Mouse (Mus musculus) liver, embryonic 14.5 days (tissue): Measurements from ENCODE around the gene Qrich2. TPM values are rescaled to one million over a fixed set of nuclear protein-coding genes. Genes with fewer than 3 reads are reported as not detected.

Source experiments
- ATAC-seq: fragments of 200-750 bp; cut with Nextera tagmentation; 2 replicates; pipeline ENCODE4 v1.8.0; 2017; ENCODE audit warnings: moderate number of reproducible peaks, mild to moderate bottlenecking, moderate library complexity; ENCODE audit not compliant: insufficient read depth
- DNase-seq, 3 experiments: peaks; one replicate each; pipeline ENCODE4 v3.0.0-alpha.2; 2012 to 2013; ENCODE audit warnings: low read depth in 3 of 3, low spot score in 3 of 3
- H3K27ac ChIP-seq: fragments of 300-500 bp; sonication (generic); 2 replicates; pipeline ENCODE4 v1.5.1; 2014; ENCODE audit warnings: moderate library complexity, mild to moderate bottlenecking, control low read depth, inconsistent platforms
- H3K27me3 ChIP-seq: fragments of 300-500 bp; sonication (generic); 2 replicates; pipeline ENCODE4 v1.6.1; 2014; ENCODE audit warnings: mild to moderate bottlenecking, low read length, moderate library complexity; ENCODE audit not compliant: control insufficient read depth, insufficient read depth
- H3K36me3 ChIP-seq: fragments of 300-500 bp; sonication (generic); replicated peaks from 2 replicates; pipeline ENCODE4 v1.6.1; 2014; ENCODE audit warnings: low read depth; ENCODE audit not compliant: control insufficient read depth, insufficient read depth
- H3K4me1 ChIP-seq, 2 experiments: fragments of 200-500 bp in 1 of 2; fragments of 300-500 bp in 1 of 2; sonication (generic) in 1 of 2; replicated peaks; 2 replicates each; pipeline ENCODE4 v1.6.1; 2012 to 2014; ENCODE audit warnings: antibody characterized with exemption in 1 of 2, inconsistent platforms in 1 of 2, low read length in 1 of 2; ENCODE audit not compliant: control insufficient read depth in 2 of 2, insufficient read depth in 2 of 2
- H3K4me2 ChIP-seq: fragments of 300-500 bp; sonication (generic); 2 replicates; pipeline ENCODE4 v1.6.1; 2014; ENCODE audit warnings: low read depth, mild to moderate bottlenecking, control low read depth, moderate library complexity
- H3K4me3 ChIP-seq, 2 experiments: fragments of 200-500 bp in 1 of 2; fragments of 300-500 bp in 1 of 2; sonication (generic) in 1 of 2; 2 replicates each; pipeline ENCODE4 v1.5.1; 2012 to 2014; ENCODE audit warnings: low read depth in 2 of 2, low read length in 2 of 2, mild to moderate bottlenecking in 2 of 2, control low read depth in 1 of 2, inconsistent platforms in 1 of 2, moderate library complexity in 1 of 2; ENCODE audit not compliant: insufficient read depth in 1 of 2
- H3K9ac ChIP-seq: fragments of 300-500 bp; sonication (generic); replicated peaks from 2 replicates; pipeline ENCODE4 v1.6.1; 2014; ENCODE audit warnings: mild to moderate bottlenecking, control low read depth, moderate library complexity
- H3K9me3 ChIP-seq: fragments of 300-500 bp; sonication (generic); 2 replicates; pipeline ENCODE4 v1.6.1; 2016; ENCODE audit warnings: low read length, mixed read lengths; ENCODE audit not compliant: control insufficient read depth
- CTCF ChIP-seq: IDR thresholded peaks from 2 replicates; pipeline ENCODE4 v1.5.1; 2016; ENCODE audit warnings: antibody characterized with exemption, low read depth, control low read depth
- EP300 ChIP-seq: IDR thresholded peaks from 2 replicates; pipeline ENCODE4 v1.6.1; 2016; ENCODE audit warnings: antibody characterized with exemption, low read depth
- whole genome bisulfite sequencing: fragments of 180-500 bp; shearing (Covaris S2); extraction: QIAGEN DNeasy Blood & Tissue Kit; methylation state at CpG from one replicate; pipeline ENCODE4 v1.1.7; 2014; ENCODE audit not compliant: insufficient replicate concordance; 5-methylcytosine and 5-hydroxymethylcytosine counted together
- polyA plus RNA-seq, 2 experiments: library from polyadenylated mRNA; depleted of rRNA in 1 of 2; stranded (reverse) in 1 of 2; unstranded in 1 of 2; fragments of >200 nt; fragmentation: Nextera tagmentation in 1 of 2; extraction: Ambion mirVana in 1 of 2; gene quantifications; 2 replicates each; pipeline versions ENCODE4 v1.2.1 to v1.2.3; 2012 to 2014

The Qrich2 gene
- polyA plus RNA-seq, 2 experiments = 0.01 to 0.08 TPM

GRCm38 (mm10) chr11:116501005-116501746 lies 35.1 kb upstream of the Qrich2 start:
- WGBS = 11% methylated on average over 7 of the region's 7 CpGs
- TF ChIP-seq EP300 = 0 out of 2 replicates have a peak, but pooled peaks have one; percentile 26
- peak; percentile 73 for TF ChIP-seq CTCF
- H3K4me3 ChIP-seq = no peak overlapping the region
- H3K4me1 ChIP-seq = peaks cover 13 to 26% of the 10 kb centered on the region in 2 experiments
- H3K4me2 ChIP-seq = no peak overlapping the region
- DNase-seq (peak; percentile 46 to 60 (median 48)), ATAC-seq (peak; percentile 51)
- no peaks in the 10 kb centered on the region for H3K36me3 ChIP-seq
- H3K9ac ChIP-seq = no peak overlapping the region
- no peaks in the 10 kb centered on the region for H3K9me3 ChIP-seq
- H3K27ac ChIP-seq = peak overlapping the region; percentile 47; the same call in 1 of the 2 replicates
- no peaks in the 10 kb centered on the region for H3K27me3 ChIP-seq

GRCm38 (mm10) chr11:116499018-116499417 lies 33.0 kb upstream of the Qrich2 start:
- Histone ChIP-seq H3K4me2 (peak overlapping the region; percentile 32), H3K27ac (no peak overlapping the region), H3K9me3 (no peaks in the 10 kb centered on the region), H3K36me3 (no peaks in the 10 kb centered on the region), H3K27me3 (no peaks in the 10 kb centered on the region), H3K4me1 (peaks cover 3 to 14% of the 10 kb centered on the region in 2 experiments), H3K4me3 (no peak overlapping the region), H3K9ac (no peak overlapping the region)
- TF ChIP-seq EP300 (no peak), CTCF (no peak)
- ATAC-seq = no peak
- 46% methylated on average over 6 of the region's 6 CpGs for WGBS
- DNase-seq = no peak

GRCm38 (mm10) chr11:116498596-116498995 lies 32.6 kb upstream of the Qrich2 start:
- H3K36me3 ChIP-seq = no peaks in the 10 kb centered on the region
- no peak overlapping the region for H3K4me3 ChIP-seq
- DNase-seq = no peak
- TF ChIP-seq CTCF = no peak
- TF ChIP-seq EP300 = no peak
- no peak overlapping the region for H3K27ac ChIP-seq
- no peaks in the 10 kb centered on the region for H3K9me3 ChIP-seq
- no peak for ATAC-seq
- no peaks in the 10 kb centered on the region for H3K27me3 ChIP-seq
- WGBS = 42% methylated on average over 34 of the region's 34 CpGs
- peaks cover 3 to 14% of the 10 kb centered on the region in 2 experiments for H3K4me1 ChIP-seq
- H3K9ac ChIP-seq = no peak overlapping the region
- H3K4me2 ChIP-seq = peak overlapping the region; percentile 32

- H3K9me3 ChIP-seq = no peaks in the 10 kb centered on the region
- no peak overlapping the region for H3K4me2 ChIP-seq
- DNase-seq (no peak), ATAC-seq (no peak)
- H3K27me3 ChIP-seq = no peaks in the 10 kb centered on the region
- 17% methylated on average over 4 of the region's 4 CpGs for WGBS
- peaks cover 3 to 16% of the 10 kb centered on the region in 2 experiments for H3K4me1 ChIP-seq
- no peaks in the 10 kb centered on the region for H3K36me3 ChIP-seq
- H3K27ac ChIP-seq = no peak overlapping the region
- TF ChIP-seq CTCF = no peak
- TF ChIP-seq EP300 = no peak
- H3K9ac ChIP-seq = no peak overlapping the region
- no peak overlapping the region for H3K4me3 ChIP-seq
Measured at GRCm38 (mm10) chr11:116497313-116497712, 31.3 kb upstream of the Qrich2 start.

- no peak for DNase-seq
- H3K4me2 ChIP-seq = no peak overlapping the region
- WGBS = 52% methylated on average over 13 of the region's 13 CpGs
- H3K27ac ChIP-seq = no peak overlapping the region
- H3K27me3 ChIP-seq = no peaks in the 10 kb centered on the region
- H3K4me1 ChIP-seq = peaks cover 0 to 10% of the 10 kb centered on the region in 2 experiments; a peak in 2 of 4 replicates
- TF ChIP-seq EP300 (no peak), CTCF (no peak)
- H3K4me3 ChIP-seq = no peak overlapping the region
- H3K36me3 ChIP-seq = no peaks in the 10 kb centered on the region
- H3K9ac ChIP-seq = no peak overlapping the region
- no peak for ATAC-seq
- H3K9me3 ChIP-seq = no peaks in the 10 kb centered on the region
Measured at GRCm38 (mm10) chr11:116494474-116495174, 28.6 kb upstream of the Qrich2 start.
